Mouse (Mus musculus) embryonic facial prominence, embryonic 13.5 days (tissue): ENCODE data around the gene Hoxc4. TPM values are rescaled to one million over a fixed set of nuclear protein-coding genes. Genes with fewer than 3 reads are reported as not detected.

Experiments
- ATAC-seq: fragments of 200-750 bp; cut with Nextera tagmentation; 2 replicates; pipeline ENCODE4 v1.8.0; 2017; ENCODE audit warnings: low read depth; ENCODE audit not compliant: insufficient number of reproducible peaks, insufficient read depth, low FRiP score, low TSS enrichment
- H3K27ac ChIP-seq: fragments of 300-500 bp; sonication (generic); 2 replicates; pipeline ENCODE4 v1.5.1; 2015; ENCODE audit warnings: moderate library complexity, mild to moderate bottlenecking, inconsistent platforms
- H3K27me3 ChIP-seq: fragments of 300-500 bp; sonication (generic); 2 replicates; pipeline ENCODE4 v1.6.1; 2015; ENCODE audit warnings: mild to moderate bottlenecking, inconsistent platforms
- H3K36me3 ChIP-seq: fragments of 300-500 bp; sonication (generic); 2 replicates; pipeline ENCODE4 v1.6.1; 2015; ENCODE audit warnings: mild to moderate bottlenecking, inconsistent platforms
- H3K4me1 ChIP-seq: fragments of 300-500 bp; sonication (generic); 2 replicates; pipeline ENCODE4 v1.6.1; 2015; ENCODE audit warnings: inconsistent platforms
- H3K4me2 ChIP-seq: fragments of 300-500 bp; sonication (generic); 2 replicates; pipeline ENCODE4 v1.6.1; 2015; ENCODE audit warnings: moderate library complexity, mild to moderate bottlenecking, inconsistent platforms
- H3K4me3 ChIP-seq: fragments of 300-500 bp; sonication (generic); 2 replicates; pipeline ENCODE4 v1.5.1; 2015; ENCODE audit warnings: mild to moderate bottlenecking, inconsistent platforms
- H3K9ac ChIP-seq: fragments of 300-500 bp; sonication (generic); 2 replicates; pipeline ENCODE4 v1.6.1; 2015; ENCODE audit warnings: mild to moderate bottlenecking, inconsistent platforms
- H3K9me3 ChIP-seq: fragments of 300-500 bp; sonication (generic); 2 replicates; pipeline ENCODE4 v1.6.1; 2016; ENCODE audit warnings: inconsistent platforms
- WGBS: fragments of 180-500 bp; shearing (Covaris S2); methylation state at CpG from one replicate; pipeline ENCODE4 v1.1.7; 2015; ENCODE audit warnings: mixed read lengths; 5-methylcytosine and 5-hydroxymethylcytosine counted together
- polyA plus RNA-seq: library from polyadenylated mRNA; unstranded; fragments of >200 nt; fragmentation: Nextera tagmentation; extraction: Ambion mirVana; gene quantifications from 2 replicates; pipeline ENCODE4 v1.2.1, GENCODE M21; 2015

Gene Hoxc4
- polyA plus RNA-seq, 1 experiment from 2014 or later, result 1.7 TPM

DNA sequence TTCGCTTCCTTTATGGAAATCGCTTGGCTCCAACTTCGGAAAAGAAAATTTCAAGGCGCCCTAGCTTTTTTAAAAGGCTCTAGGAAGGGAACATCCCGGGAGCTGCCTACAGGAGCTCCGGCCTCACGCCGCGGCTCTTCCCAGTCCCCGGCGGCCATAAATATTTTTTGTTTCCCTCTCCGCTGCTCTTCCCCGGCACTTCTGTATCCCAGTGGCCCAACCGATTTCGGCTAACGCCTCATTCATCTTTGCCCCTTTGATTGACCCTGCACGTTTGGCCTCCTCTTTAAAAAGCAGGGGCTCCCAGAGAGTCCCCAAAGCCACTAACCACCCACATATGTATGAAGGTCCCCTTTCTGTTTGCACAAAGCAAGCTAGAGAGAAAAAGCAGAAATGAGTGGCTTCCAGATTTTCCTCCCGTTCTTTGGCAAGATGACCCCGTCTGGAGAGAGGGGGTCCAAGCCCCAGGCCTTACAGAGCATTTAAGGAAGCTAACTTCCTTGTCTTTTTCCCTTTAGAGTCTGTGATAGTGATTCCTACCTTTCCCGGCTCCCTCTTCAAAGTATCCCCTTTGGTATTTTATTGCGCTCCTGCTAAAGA lies 40.8 kb downstream of the Hoxc4 start:
- Histone ChIP-seq H3K27ac (no peak overlapping the region), H3K4me3 (no peak overlapping the region)
- no peak for ATAC-seq

DNA sequence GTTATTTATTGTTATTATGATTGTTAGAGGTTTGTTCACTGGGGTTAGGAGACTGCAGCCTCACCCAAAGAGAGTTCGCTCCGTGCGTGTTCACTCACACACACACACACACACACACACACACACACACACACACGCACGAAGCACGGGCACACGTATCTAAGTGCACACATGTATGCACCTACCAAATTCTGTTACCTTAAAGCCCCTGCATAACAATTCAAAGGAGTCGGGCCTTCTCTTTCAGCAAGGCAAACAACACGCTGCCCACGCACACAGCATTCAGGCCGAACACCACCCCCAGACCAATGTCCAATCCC lies 41.2 kb downstream of the Hoxc4 start:
- peaks cover 4% of the 10 kb centered on the region; the same call in 1 of the 2 replicates for H3K4me1 ChIP-seq
- H3K36me3 ChIP-seq, result no peaks in the 10 kb centered on the region
- no peaks in the 10 kb centered on the region for H3K9me3 ChIP-seq
- H3K27me3 ChIP-seq, result peaks cover 97% of the 10 kb centered on the region
- WGBS, result 9% methylated on average over 11 of the region's 11 CpGs
- no peak overlapping the region for H3K9ac ChIP-seq
- H3K27ac ChIP-seq, result no peak overlapping the region
- no peak for ATAC-seq
- no peak overlapping the region for H3K4me2 ChIP-seq
- no peak overlapping the region for H3K4me3 ChIP-seq

More for the DNA sequence above, 40.8 kb downstream of the Hoxc4 start:
- H3K27me3 ChIP-seq, result peaks cover 97% of the 10 kb centered on the region
- H3K36me3 ChIP-seq, result no peaks in the 10 kb centered on the region
- H3K9me3 ChIP-seq, result no peaks in the 10 kb centered on the region
- no peak overlapping the region for H3K9ac ChIP-seq
- 2% methylated on average over 21 of the region's 21 CpGs for WGBS
- H3K4me2 ChIP-seq, result no peak overlapping the region
- H3K4me1 ChIP-seq, result peaks cover 4% of the 10 kb centered on the region; the same call in 1 of the 2 replicates

GRCm38 (mm10) chr15:103060341-103061130 lies 41.8 kb downstream of the Hoxc4 start:
- no peak overlapping the region for H3K4me2 ChIP-seq
- H3K27me3 ChIP-seq, result peaks cover 97% of the 10 kb centered on the region
- WGBS, result 3% methylated on average over 36 of the region's 36 CpGs
- H3K9ac ChIP-seq, result no peak overlapping the region
- no peaks in the 10 kb centered on the region for H3K36me3 ChIP-seq
- ATAC-seq, result no peak; the same call in 1 of the 2 replicates
- H3K4me3 ChIP-seq, result no peak overlapping the region; the same call in 1 of the 2 replicates
- no peaks in the 10 kb centered on the region for H3K9me3 ChIP-seq
- H3K27ac ChIP-seq, result no peak overlapping the region
- peaks cover 4% of the 10 kb centered on the region; the same call in 1 of the 2 replicates for H3K4me1 ChIP-seq

GRCm38 (mm10) chr15:103061131-103061825 lies 42.5 kb downstream of the Hoxc4 start:
- peaks cover 97% of the 10 kb centered on the region for H3K27me3 ChIP-seq
- H3K4me1 ChIP-seq, result peaks cover 4% of the 10 kb centered on the region; the same call in 1 of the 2 replicates
- H3K9ac ChIP-seq, result no peak overlapping the region
- no peak for ATAC-seq
- no peak overlapping the region for H3K4me3 ChIP-seq
- H3K4me2 ChIP-seq, result no peak overlapping the region
- WGBS, result under 1% methylated on average over 30 of the region's 30 CpGs
- H3K36me3 ChIP-seq, result no peaks in the 10 kb centered on the region
- H3K27ac ChIP-seq, result no peak overlapping the region
- H3K9me3 ChIP-seq, result no peaks in the 10 kb centered on the region

DNA sequence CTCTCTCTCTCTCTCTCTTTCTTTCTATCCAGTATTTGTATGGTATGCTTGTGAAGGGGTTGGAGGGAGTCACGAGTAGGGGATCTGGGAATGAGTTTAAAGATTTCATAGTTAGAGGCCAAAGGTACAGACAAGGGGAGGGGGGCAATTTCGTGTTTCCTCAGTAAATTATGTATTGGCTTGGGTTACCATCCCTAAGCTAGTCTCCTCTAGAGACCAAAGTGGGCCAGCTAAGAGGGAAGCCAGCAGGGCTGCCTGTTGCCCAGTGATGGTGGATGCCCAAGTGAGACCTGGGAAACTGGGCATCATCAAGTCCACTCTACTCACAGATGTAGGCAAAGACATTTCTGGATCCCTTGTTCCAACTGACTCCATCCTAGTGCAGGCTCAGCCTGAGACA lies 43.3 kb downstream of the Hoxc4 start:
- 6% methylated on average over 2 of the region's 2 CpGs for WGBS
- Histone ChIP-seq H3K27ac (no peak overlapping the region), H3K9me3 (no peaks in the 10 kb centered on the region), H3K9ac (no peak overlapping the region), H3K4me3 (no peak overlapping the region), H3K4me1 (peaks cover 4% of the 10 kb centered on the region; the same call in 1 of the 2 replicates), H3K4me2 (no peak overlapping the region), H3K36me3 (no peaks in the 10 kb centered on the region), H3K27me3 (peaks cover 97% of the 10 kb centered on the region)
- no peak for ATAC-seq

- no peak overlapping the region for H3K4me3 ChIP-seq
- H3K4me1 ChIP-seq, result peaks cover 7% of the 10 kb centered on the region; the same call in 1 of the 2 replicates
- no peak overlapping the region for H3K27ac ChIP-seq
- H3K4me2 ChIP-seq, result no peak overlapping the region
- no peak for ATAC-seq
- H3K9me3 ChIP-seq, result no peaks in the 10 kb centered on the region
- no peaks in the 10 kb centered on the region for H3K36me3 ChIP-seq
- H3K9ac ChIP-seq, result no peak overlapping the region
- 44% methylated on average over 7 of the region's 7 CpGs for WGBS
- H3K27me3 ChIP-seq, result peaks cover 100% of the 10 kb centered on the region
Measured at GRCm38 (mm10) chr15:103065642-103066041, 46.9 kb downstream of the Hoxc4 start.

DNA sequence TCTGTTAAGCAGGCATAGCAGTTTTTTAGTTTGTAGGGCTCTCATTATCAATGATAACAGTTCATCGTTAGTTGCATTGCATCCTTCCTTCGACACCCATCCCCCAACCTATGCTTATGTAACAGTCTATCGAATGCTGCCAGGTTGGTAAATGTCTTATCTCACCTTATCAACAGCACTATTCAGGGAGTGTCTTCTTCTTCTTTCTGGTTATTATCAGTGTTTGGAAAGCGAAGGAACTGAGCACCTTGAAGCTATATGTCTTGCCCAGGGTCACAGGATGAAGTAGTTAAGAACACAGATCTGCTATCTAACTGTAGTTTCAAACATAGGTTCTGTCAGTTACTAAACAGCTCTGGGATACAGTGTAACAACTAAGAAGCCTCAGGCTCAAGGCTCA lies 49.0 kb downstream of the Hoxc4 start:
- 64% methylated on average over 4 of the region's 4 CpGs for WGBS
- H3K36me3 ChIP-seq, result no peaks in the 10 kb centered on the region
- H3K4me1 ChIP-seq, result peaks cover 4% of the 10 kb centered on the region; the same call in 1 of the 2 replicates
- H3K9ac ChIP-seq, result no peak overlapping the region
- H3K27me3 ChIP-seq, result peaks cover 99% of the 10 kb centered on the region
- H3K4me3 ChIP-seq, result no peak overlapping the region
- no peak overlapping the region for H3K4me2 ChIP-seq
- no peaks in the 10 kb centered on the region for H3K9me3 ChIP-seq
- no peak overlapping the region for H3K27ac ChIP-seq
- ATAC-seq, result no peak

DNA sequence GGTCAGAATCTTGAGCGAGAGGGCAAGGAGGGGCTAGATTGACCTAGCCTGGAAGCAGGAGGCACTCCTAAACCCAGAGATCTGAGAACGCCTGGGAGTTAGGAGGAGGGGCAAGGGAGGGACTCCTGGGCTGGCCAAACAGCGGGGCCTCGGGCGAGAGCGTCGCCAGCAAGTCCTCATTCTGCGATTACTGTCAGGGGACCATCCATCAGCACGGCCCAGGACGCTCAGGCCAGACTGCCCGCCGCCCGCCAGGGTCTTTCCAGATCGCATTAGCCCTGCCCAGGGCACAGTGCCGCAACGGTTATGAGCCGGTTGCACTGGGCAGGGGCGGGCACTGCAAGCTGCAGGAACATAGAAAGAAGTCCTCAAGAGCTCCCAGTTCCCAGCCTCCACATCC lies 50.4 kb downstream of the Hoxc4 start:
- peak overlapping the region; percentile 45 for H3K4me2 ChIP-seq
- under 1% methylated on average over 18 of the region's 18 CpGs for WGBS
- H3K27me3 ChIP-seq, result peaks cover 91% of the 10 kb centered on the region
- H3K36me3 ChIP-seq, result no peaks in the 10 kb centered on the region
- H3K27ac ChIP-seq, result no peak overlapping the region
- no peaks in the 10 kb centered on the region for H3K9me3 ChIP-seq
- peak overlapping the region; percentile 16; the same call in 1 of the 2 replicates for H3K9ac ChIP-seq
- H3K4me3 ChIP-seq, result peak overlapping the region; percentile 7; the same call in 1 of the 2 replicates
- peaks cover 4% of the 10 kb centered on the region; the same call in 1 of the 2 replicates for H3K4me1 ChIP-seq
- ATAC-seq, result no peak

GRCm38 (mm10) chr15:103071266-103071665 lies 52.5 kb downstream of the Hoxc4 start:
- Histone ChIP-seq H3K36me3 (no peaks in the 10 kb centered on the region), H3K9me3 (no peaks in the 10 kb centered on the region), H3K27me3 (peaks cover 89% of the 10 kb centered on the region), H3K4me3 (no peak overlapping the region), H3K9ac (no peak overlapping the region), H3K4me2 (no peak overlapping the region), H3K27ac (no peak overlapping the region), H3K4me1 (peaks cover 10% of the 10 kb centered on the region)
- 66% methylated on average over 5 of the region's 5 CpGs for WGBS
- ATAC-seq, result no peak

DNA sequence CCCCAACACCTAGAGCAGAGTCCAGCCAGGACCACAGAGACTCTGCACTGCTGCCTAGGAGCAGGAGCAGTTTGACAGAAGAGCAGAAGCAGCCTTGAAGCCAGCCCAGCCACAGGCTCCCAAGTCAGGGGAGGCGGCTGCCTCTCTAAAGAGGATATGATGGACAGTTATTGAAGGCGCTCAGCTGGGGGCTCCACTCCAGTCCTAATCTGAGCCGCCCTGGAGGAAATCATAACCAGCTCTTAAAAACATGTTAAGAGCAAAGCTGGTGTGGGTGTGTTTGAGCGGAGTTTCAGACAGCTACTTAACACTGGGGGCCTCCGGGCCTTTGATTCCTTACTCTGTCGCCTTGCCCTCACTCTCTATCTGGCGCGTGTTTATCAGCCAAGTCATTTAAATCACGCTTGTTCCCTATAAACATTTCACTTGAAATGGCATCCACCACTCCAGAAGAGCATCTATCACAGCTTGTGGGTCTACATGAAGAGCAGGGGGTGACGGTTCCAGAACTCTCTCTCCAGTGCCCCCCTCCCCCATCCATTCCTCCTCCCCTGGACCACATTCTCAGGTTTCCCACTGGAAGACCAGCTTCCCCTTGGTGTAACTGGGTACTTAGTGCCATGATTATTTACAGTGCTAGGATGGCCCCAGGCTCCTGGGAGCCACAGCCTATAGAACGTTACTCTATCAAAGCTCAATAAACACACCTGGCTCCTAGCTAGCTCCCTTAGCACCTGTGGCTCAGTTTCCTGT lies 56.1 kb downstream of the Hoxc4 start:
- Histone ChIP-seq H3K9ac (no peak overlapping the region), H3K27me3 (peaks cover 76% of the 10 kb centered on the region), H3K36me3 (no peaks in the 10 kb centered on the region), H3K27ac (no peak overlapping the region), H3K9me3 (no peaks in the 10 kb centered on the region), H3K4me1 (peaks cover 6% of the 10 kb centered on the region; the same call in 1 of the 2 replicates), H3K4me3 (no peak overlapping the region), H3K4me2 (no peak overlapping the region)
- whole genome bisulfite sequencing, result 42% methylated on average over 11 of the region's 11 CpGs
- ATAC-seq, result no peak

DNA sequence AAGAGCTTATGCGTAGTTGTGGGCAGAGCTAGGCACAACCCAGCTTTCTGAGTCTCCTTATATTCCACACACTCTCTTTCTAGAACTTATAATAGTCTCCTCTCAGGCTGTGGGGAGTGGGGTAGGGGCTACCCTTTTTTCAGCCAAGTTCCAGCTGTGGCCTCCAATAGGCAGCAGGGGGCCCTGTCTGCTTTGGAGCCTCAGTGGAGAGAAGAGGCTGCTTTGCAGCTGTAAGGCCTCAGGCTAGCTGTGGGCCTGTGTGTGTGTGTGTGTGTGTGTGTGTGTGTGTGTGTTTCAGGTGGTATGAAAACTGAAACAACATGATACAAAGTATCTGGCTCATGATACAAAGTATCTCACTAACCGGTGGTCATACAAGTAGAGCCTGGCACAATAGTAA lies 58.9 kb downstream of the Hoxc4 start:
- ATAC-seq, result no peak
- Histone ChIP-seq H3K9me3 (no peaks in the 10 kb centered on the region), H3K4me2 (no peak overlapping the region), H3K4me3 (no peak overlapping the region), H3K27me3 (peaks cover 75% of the 10 kb centered on the region), H3K36me3 (no peaks in the 10 kb centered on the region), H3K27ac (no peak overlapping the region), H3K4me1 (peaks cover 6% of the 10 kb centered on the region; the same call in 1 of the 2 replicates), H3K9ac (no peak overlapping the region)
- WGBS, result 72% methylated on average over 2 of the region's 2 CpGs
